8 mouse cellular contexts compared by ENCODE assay signal in the genomic region with DNA sequence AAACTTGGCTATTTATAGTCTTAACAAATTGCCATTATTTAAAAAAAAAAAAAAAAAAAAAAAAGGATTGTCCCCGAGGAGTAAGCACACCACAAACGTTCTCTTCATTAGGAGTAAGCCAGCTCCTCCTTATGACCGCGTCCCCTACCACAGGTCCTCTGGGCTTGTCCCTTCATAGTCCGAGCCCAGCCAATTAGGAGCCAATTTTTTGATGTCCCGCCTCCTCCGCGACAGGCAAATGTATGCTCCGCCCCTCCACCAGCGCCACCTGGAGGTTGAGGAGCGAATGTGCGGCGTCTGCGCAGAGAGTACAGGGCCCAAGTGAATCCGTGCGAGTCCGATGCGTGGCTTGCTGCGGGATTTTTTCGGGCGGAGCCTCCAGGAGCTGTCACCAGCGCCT. TPM values are rescaled to one million over a fixed set of nuclear protein-coding genes. Genes with fewer than 3 reads are reported as not detected.
DNase-seq lines count a peak whose midpoint lies in the region; ATAC-seq and TF ChIP-seq lines count a peak whose summit lies in the region.

No protein-coding gene starts in this region.

- no peaks in the 10 kb centered on the region for H3K79me2 ChIP-seq in myocyte (ENCODE audit: control insufficient read depth, insufficient read depth)

- no peak overlapping the region for H3K27ac ChIP-seq in heart, embryonic 13.5 days (replicated peaks)
- no peak overlapping the region for H3K27ac ChIP-seq in liver, embryonic 11.5 days (ENCODE audit: low read depth, low read length)

- no peaks in the 10 kb centered on the region for H3K36me3 ChIP-seq in heart, embryonic 13.5 days
- no peaks in the 10 kb centered on the region for H3K36me3 ChIP-seq in liver, embryonic 11.5 days (ENCODE audit: control insufficient read depth, insufficient read depth, low read length)
- H3K36me3 ChIP-seq in myocyte (ENCODE audit: control insufficient read depth, insufficient read depth) = no peaks in the 10 kb centered on the region

- H3ac ChIP-seq in myocyte (ENCODE audit: control insufficient read depth, insufficient read length) = no peak overlapping the region

- under 1% methylated on average over 22 of the region's 22 CpGs for WGBS in heart, embryonic 13.5 days
- under 1% methylated on average over 22 of the region's 22 CpGs for WGBS in liver, embryonic 11.5 days

- no peak for TF ChIP-seq POLR2A in myocyte (IDR thresholded peaks at IDR 0.05; ENCODE audit: insufficient read length, low read depth)

- H3K4me3 ChIP-seq in heart, embryonic 13.5 days = peak overlapping the region; percentile 55
- peak overlapping the region; percentile 27 for H3K4me3 ChIP-seq in liver, embryonic 11.5 days (ENCODE audit: low read depth, low read length)
- H3K4me3 ChIP-seq in myocyte = no peak overlapping the region

- peak overlapping the region; percentile 82 for H3K9ac ChIP-seq in heart, embryonic 13.5 days
- no peak overlapping the region for H3K9ac ChIP-seq in liver, embryonic 11.5 days (ENCODE audit: low read depth, low read length)

- peaks cover 33% of the 10 kb centered on the region for H3K4me1 ChIP-seq in heart, embryonic 13.5 days
- H3K4me1 ChIP-seq in liver, embryonic 11.5 days (replicated peaks; ENCODE audit: control insufficient read depth, insufficient read depth, low read length) = 0 out of 2 replicates have a peak, but pooled peaks cover 3% of the 10 kb centered on the region

- no peaks in the 10 kb centered on the region for H3K9me3 ChIP-seq in heart, embryonic 13.5 days
- H3K9me3 ChIP-seq in liver, embryonic 11.5 days (ENCODE audit: control insufficient read depth, low read length) = no peaks in the 10 kb centered on the region

- H3K27me3 ChIP-seq in heart, embryonic 13.5 days (replicated peaks) = no peaks in the 10 kb centered on the region
- H3K27me3 ChIP-seq in liver, embryonic 11.5 days (replicated peaks; ENCODE audit: control insufficient read depth, insufficient read depth, low read length) = peaks cover 13% of the 10 kb centered on the region
- H3K27me3 ChIP-seq in myocyte (ENCODE audit: control insufficient read depth, insufficient read depth, insufficient read length) = no peaks in the 10 kb centered on the region

- ATAC-seq in CD4-positive, CD25-positive, alpha-beta regulatory T cell, adult 4 months = peak; percentile 97
- ATAC-seq in heart, embryonic 13.5 days (ENCODE audit: extremely low read depth, insufficient number of reproducible peaks, low FRiP score, low TSS enrichment) = 0 out of 2 replicates have a peak, but pooled peaks have one; percentile 75
- ATAC-seq in liver, embryonic 11.5 days (replicated peaks; ENCODE audit: low FRiP score) = peak; percentile 92

- peak overlapping the region; percentile 80 for H3K4me2 ChIP-seq in heart, embryonic 13.5 days
- H3K4me2 ChIP-seq in liver, embryonic 11.5 days = peak overlapping the region; percentile 58
- peak overlapping the region; percentile 73 for H3K4me2 ChIP-seq in myocyte (ENCODE audit: low read depth)

- peak; percentile 59 for DNase-seq in c-Kit-negative CD71-positive TER-119-positive erythroid progenitor cells, embryonic 14.5 days (ENCODE audit: low read depth, low spot score)
- peak; percentile 73 for DNase-seq in fibroblast of lung, adult 2 months (ENCODE audit: low read depth)
- peak; percentile 97 for DNase-seq in kidney, postnatal 10 days
- DNase-seq in liver, embryonic 11.5 days (ENCODE audit: low spot score) = peak; percentile 91
- DNase-seq in spleen, postnatal 4 days (ENCODE audit: low spot score in 2 of 2) = peak; percentile 90 to 97

TF ChIP-seq in myocyte, 11 proteins besides CTCF, POLR2A, EP300 and RAD21:
- TF ChIP-seq TCF3 (IDR thresholded peaks at IDR 0.05; ENCODE audit: insufficient read length, low read depth) (no peak), SRF (IDR thresholded peaks at IDR 0.05; ENCODE audit: control insufficient read depth, insufficient read length, low read depth) (no peak), USF1 (IDR thresholded peaks at IDR 0.05; ENCODE audit: low read depth) (no peak), MAX (IDR thresholded peaks at IDR 0.05; ENCODE audit: low read depth) (no peak), CEBPB (IDR thresholded peaks at IDR 0.05; ENCODE audit: insufficient read depth, poor library complexity, severe bottlenecking) (no peak)

RNA-seq across cellular contexts. Expression of gene Dnmt3a, which starts 14.1 kb away (rescaled TPM):
- polyA plus RNA-seq in CD4-positive, CD25-positive, alpha-beta regulatory T cell, adult 4 months (2017; shearing (Covaris generic)) = 10 to 100 TPM; 27.3 to 27.4 TPM
- polyA plus RNA-seq in heart, embryonic 13.5 days (2015; fragmentation: Nextera tagmentation; extraction: Ambion mirVana) = 94.2 and 108 TPM in 2 replicates
- 73.2 and 73.3 TPM in 2 replicates for polyA plus RNA-seq in liver, embryonic 11.5 days (2014; fragmentation: Nextera tagmentation; extraction: Ambion mirVana)
- 4.6 TPM for polyA plus RNA-seq in myocyte (2012; fragmentation: generic; extraction: Trizol)
